Mouse (Mus musculus) testis, adult 2 months (tissue): ENCODE data around the gene Esyt2. TPM values are rescaled to one million over a fixed set of nuclear protein-coding genes. Genes with fewer than 3 reads are reported as not detected.
A peak's percentile ranks its signal among the peaks of the same experiment; 100 is the strongest.

ENCODE experiments used
- H3K27ac ChIP-seq: fragments of 200-500 bp; 2 replicates; pipeline ENCODE4 v1.5.1; 2012; ENCODE audit warnings: low read depth, low read length; ENCODE audit not compliant: control insufficient read depth, insufficient read depth
- H3K27me3 ChIP-seq: fragments of 200-500 bp; 2 replicates; pipeline ENCODE4 v1.6.1; 2012; ENCODE audit warnings: mild to moderate bottlenecking, low read length, moderate library complexity; ENCODE audit not compliant: control insufficient read depth, insufficient read depth
- H3K36me3 ChIP-seq: fragments of 200-500 bp; 2 replicates; pipeline ENCODE4 v1.6.1; 2012; ENCODE audit warnings: mild to moderate bottlenecking, low read length; ENCODE audit not compliant: control insufficient read depth, insufficient read depth
- H3K4me1 ChIP-seq: fragments of 200-500 bp; 2 replicates; pipeline ENCODE4 v1.6.1; 2012; ENCODE audit warnings: low read length; ENCODE audit not compliant: control insufficient read depth, insufficient read depth
- H3K4me3 ChIP-seq: fragments of 200-500 bp; 2 replicates; pipeline ENCODE4 v1.5.1; 2012; ENCODE audit warnings: low read depth, mild to moderate bottlenecking, low read length, moderate library complexity, mixed read lengths; ENCODE audit not compliant: control insufficient read depth
- CTCF ChIP-seq: fragments of 200-500 bp; IDR thresholded peaks from 2 replicates; pipeline ENCODE4 v1.5.1; 2012; ENCODE audit warnings: low read depth, mild to moderate bottlenecking, inconsistent platforms, low read length, moderate library complexity; ENCODE audit not compliant: control insufficient read depth, insufficient read depth, insufficient replicate concordance
- POLR2A ChIP-seq: fragments of 200-500 bp; IDR thresholded peaks from 2 replicates; pipeline ENCODE4 v1.6.1; 2012; ENCODE audit warnings: low read depth, mild to moderate bottlenecking, inconsistent platforms, low read length, moderate library complexity; ENCODE audit not compliant: control insufficient read depth
- polyA plus RNA-seq: library from polyadenylated mRNA; depleted of rRNA; stranded (reverse); fragments of >200 nt; gene quantifications from 2 replicates; pipeline ENCODE4 v1.2.3, GENCODE M21; 2012

Esyt2 gene
- polyA plus RNA-seq, 1 experiment = 5.9 TPM

DNA sequence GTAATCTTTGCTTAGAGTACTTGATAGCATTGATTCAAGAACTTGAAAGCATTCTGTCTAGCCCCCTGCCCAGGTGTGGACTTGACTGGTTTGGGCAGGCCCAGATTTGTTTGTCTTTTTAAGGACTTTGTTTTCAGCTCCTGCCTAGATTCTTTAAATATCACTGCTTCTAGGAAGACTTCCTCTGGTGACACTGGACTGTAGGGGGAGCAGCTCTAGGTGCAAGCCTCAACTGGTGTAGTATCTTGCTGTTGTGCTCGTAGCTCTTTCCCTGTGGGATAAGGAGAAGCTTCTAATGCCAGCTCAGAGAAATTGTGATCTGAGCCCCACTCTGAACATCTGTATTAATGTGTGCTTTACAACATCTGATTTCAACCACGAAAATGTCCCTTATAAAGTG is 113.3 kb downstream of the Esyt2 start:
- TF ChIP-seq CTCF (no peak), POLR2A (no peak)
- Histone ChIP-seq H3K27ac (no peak overlapping the region), H3K36me3 (no peaks in the 10 kb centered on the region), H3K4me1 (no peaks in the 10 kb centered on the region), H3K27me3 (no peaks in the 10 kb centered on the region), H3K4me3 (no peak overlapping the region)

DNA sequence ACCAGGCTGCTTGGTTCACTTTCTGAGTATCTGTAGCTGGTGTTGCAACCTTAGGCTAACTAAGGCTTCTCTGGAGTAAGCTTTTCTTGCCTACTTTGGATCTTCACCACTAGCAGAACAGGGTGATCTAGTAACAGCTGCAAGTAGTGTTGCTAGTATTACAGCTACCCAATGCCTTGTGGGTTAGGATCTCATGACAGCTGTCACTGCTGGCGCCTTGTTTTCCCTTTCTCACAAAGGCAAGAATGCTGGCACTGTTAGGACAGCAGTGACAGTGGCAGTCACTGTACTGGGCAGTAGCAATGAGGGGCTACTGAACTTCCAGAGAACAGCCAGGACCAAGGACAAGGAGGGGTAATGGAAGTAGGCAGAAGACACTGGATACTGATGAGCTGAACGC is 114.3 kb downstream of the Esyt2 start:
- Histone ChIP-seq H3K27me3 (no peaks in the 10 kb centered on the region), H3K4me3 (no peak overlapping the region), H3K27ac (no peak overlapping the region), H3K36me3 (no peaks in the 10 kb centered on the region), H3K4me1 (no peaks in the 10 kb centered on the region)
- TF ChIP-seq CTCF = no peak

DNA sequence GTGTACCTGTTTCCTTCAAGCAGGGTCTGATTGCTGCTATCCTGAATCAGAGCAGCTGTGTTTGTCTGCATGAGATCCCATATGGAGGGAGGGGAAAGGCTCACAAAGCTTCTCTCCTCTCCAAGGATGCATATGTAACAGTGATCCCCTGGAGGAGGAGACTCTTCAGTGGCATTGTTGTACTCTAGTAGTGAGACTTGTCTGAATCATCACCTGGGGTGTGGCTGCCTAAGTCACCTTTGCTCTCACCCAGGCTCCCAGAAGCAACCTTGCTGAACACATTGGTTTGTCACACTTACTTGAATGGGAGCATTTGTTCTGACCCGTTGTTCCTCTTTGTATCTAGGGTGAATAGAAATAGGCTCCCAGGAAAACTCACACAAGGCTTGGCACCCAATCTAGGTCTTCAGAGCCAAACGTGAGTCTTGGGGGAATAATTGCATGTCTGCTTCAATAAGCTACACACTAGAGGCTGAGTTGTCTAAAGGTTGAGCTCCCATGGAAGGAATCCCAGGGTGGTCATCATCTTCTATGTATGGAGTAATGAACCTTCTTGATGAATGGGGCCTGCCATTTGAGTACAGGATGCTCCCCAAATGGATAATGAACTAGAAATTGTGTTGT is 115.2 kb downstream of the Esyt2 start:
- TF ChIP-seq POLR2A = no peak
- no peak for TF ChIP-seq CTCF
- no peaks in the 10 kb centered on the region for H3K4me1 ChIP-seq
- no peak overlapping the region for H3K4me3 ChIP-seq
- no peaks in the 10 kb centered on the region for H3K36me3 ChIP-seq
- no peak overlapping the region for H3K27ac ChIP-seq
- H3K27me3 ChIP-seq = no peaks in the 10 kb centered on the region

DNA sequence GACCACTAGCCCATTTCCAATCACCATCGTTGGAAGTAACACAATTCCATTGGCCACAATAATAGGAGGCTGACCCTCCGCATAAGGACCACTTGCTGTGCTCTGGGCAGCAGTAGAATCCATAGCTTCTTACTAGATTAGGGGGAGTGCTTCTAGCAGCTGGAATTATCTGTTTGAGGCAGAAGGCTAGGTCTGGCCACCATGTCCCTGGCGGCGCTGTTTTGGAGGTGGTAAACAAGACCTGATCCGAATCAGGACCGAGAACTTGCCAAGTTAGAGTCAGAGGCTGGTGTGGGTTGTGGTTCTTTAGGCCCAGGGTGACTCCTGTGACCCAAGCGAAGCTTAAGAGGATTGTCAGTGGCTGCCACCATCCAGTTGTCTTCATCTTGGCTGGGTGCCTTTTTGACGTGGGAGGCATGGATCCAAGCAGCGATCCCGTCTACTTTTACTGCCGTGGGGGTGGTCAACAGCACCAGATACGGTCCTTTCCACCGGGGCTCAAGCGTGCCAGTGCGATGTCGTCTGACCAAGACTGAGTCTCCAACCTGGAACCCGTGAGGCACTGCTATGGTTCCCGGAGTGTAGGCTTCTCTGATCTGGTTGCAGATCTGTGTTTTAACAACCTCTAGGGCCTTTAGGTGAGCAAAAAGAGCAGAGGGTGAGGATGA is 123.2 kb downstream of the Esyt2 start:
- Histone ChIP-seq H3K4me3 (no peak overlapping the region), H3K4me1 (peaks cover 2% of the 10 kb centered on the region; the same call in 1 of the 2 replicates), H3K27me3 (no peaks in the 10 kb centered on the region), H3K36me3 (no peaks in the 10 kb centered on the region), H3K27ac (no peak overlapping the region)
- TF ChIP-seq POLR2A (no peak), CTCF (no peak)

DNA sequence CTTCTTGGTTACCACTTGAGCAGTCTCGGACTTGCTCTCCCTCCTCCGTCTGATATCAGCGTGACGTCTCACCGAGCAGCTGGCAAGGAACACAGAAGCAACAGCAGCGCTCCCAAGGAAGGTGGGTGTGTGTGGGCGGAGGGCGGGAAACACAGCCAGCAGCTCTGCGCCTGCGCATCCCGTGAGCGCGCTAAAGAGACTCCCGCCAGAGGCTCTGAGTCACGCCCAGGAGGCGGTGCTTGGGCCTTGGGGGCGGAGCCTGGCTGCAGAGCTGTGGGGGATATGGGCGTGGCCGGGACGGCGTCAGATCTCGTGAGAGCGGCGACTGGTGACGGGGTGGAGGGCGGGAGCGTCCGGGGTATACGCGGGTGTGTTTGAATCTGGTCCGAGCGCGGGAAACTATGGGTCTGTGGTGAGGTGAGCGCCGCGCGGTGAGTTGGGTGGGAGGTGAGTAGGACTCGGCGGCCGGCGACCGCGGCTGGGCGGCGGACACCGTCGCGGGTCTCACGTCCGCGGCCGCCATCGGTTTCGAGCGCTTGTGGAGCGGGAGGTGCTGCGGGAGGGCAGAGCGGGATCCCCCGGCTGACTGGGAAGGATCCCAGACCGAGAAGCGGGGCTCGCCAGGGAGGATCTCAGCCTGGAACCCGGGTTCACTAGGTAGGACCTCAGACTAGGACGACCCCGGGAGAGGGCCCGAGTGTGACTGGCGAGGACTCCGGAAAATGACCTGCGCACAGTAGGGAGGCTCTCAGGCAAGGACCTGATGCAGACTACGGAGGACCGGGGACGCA is 124.2 kb downstream of the Esyt2 start, which contains the start of gene Ncapg2:
Gene Ncapg2 (plus strand): TSS at position 358 of the 791 bp plus-strand sequence.
- peaks cover 2% of the 10 kb centered on the region; the same call in 1 of the 2 replicates for H3K4me1 ChIP-seq
- no peaks in the 10 kb centered on the region for H3K27me3 ChIP-seq
- TF ChIP-seq CTCF (no peak), POLR2A (peak; percentile 66)
- H3K4me3 ChIP-seq = peak within 1 kb of the TSS; percentile 94
- no peaks in the 10 kb centered on the region for H3K36me3 ChIP-seq
- peak within 1 kb of the TSS; percentile 77 for H3K27ac ChIP-seq

DNA sequence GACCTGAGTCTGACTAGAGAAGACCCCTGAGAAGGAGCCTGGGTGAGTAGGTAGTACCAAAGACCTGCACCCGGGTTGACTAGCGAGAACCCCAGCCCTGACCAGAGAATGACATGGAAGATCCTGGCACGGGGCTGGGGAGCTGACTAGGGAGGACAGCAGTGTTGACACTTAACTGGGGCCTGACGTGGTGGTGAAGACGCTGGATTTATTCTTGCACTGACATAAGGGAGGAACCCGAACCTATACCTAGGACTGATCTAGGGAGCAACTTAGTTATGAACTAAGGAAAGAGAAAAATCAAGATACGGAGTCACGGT is 124.8 kb downstream of the Esyt2 start:
- Histone ChIP-seq H3K4me3 (peak overlapping the region; percentile 94), H3K27ac (peak overlapping the region; percentile 77), H3K4me1 (peaks cover 2% of the 10 kb centered on the region; the same call in 1 of the 2 replicates), H3K36me3 (no peaks in the 10 kb centered on the region), H3K27me3 (no peaks in the 10 kb centered on the region)
- no peak for TF ChIP-seq POLR2A
- no peak for TF ChIP-seq CTCF

DNA sequence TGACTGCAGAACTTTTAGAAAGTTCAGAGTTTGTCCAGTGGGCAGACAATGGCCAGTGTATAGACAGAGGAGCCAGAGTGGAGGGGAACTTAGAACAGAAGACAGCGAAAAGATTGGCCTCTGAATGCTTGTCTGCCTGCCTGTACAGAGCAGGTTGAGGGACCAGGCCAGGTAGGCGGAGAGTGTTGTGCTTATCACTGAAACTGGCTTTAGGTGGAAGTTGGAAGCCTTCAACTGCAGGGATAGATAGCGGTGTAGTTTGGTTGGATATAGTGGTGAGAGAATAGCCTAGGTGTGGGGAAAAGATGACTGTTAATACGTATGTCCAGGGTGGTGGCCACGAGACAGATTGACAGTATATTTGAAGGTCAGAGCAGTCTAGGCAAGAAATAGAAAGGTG is 126.9 kb downstream of the Esyt2 start:
- TF ChIP-seq POLR2A = no peak
- TF ChIP-seq CTCF = no peak
- Histone ChIP-seq H3K27me3 (no peaks in the 10 kb centered on the region), H3K36me3 (peaks cover 2% of the 10 kb centered on the region; the same call in 1 of the 2 replicates), H3K27ac (no peak overlapping the region), H3K4me1 (peaks cover 2% of the 10 kb centered on the region; the same call in 1 of the 2 replicates), H3K4me3 (no peak overlapping the region)

DNA sequence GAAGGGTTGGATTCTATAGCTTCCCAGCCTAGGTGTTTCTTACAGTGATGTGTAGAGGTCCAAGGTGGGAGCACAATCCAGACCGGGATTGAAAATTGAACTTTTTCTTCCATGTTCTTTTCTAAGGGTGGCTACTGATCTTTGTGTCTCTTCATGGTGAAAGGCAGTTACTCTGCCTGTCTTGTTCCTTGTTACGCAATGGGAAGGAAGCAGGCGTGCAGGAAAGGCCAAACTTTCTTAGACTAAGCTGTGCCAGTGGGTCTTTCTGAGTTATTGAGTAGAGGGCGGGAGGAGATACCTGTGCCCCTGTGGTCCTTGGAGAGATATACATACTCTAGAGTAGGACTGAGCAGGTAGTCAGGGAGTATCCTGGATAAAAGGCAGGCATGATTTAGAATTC is 133.9 kb downstream of the Esyt2 start:
- H3K27ac ChIP-seq = no peak overlapping the region
- TF ChIP-seq CTCF = no peak
- no peak for TF ChIP-seq POLR2A
- no peaks in the 10 kb centered on the region for H3K27me3 ChIP-seq
- H3K4me3 ChIP-seq = no peak overlapping the region
- no peaks in the 10 kb centered on the region for H3K4me1 ChIP-seq
- peaks cover 2% of the 10 kb centered on the region; the same call in 1 of the 2 replicates for H3K36me3 ChIP-seq
